Comparison of ENCODE assay signal across 14 mouse cellular contexts in genomic region chr4:12285983-12286382, GRCm38 (mm10).
"Had no signal": no experiment of that assay in that cellular context is flagged by ENCODE, and none has a peak within 500 bp of the region (broad histone marks: within the 10 kb centered on the region; RNA-seq: fewer than 3 reads in every experiment).

No protein-coding gene starts in this region.

- H3K27me3 ChIP-seq: limb, embryonic 15.5 days; liver, embryonic 12.5 days had no signal

- ATAC-seq: intestine, postnatal 0 days; liver, embryonic 12.5 days had no signal

- H3K27ac ChIP-seq: kidney, postnatal 0 days; limb, embryonic 15.5 days; liver, embryonic 12.5 days; stomach, postnatal 0 days had no signal

- H3K36me3 ChIP-seq: limb, embryonic 15.5 days; liver, embryonic 12.5 days had no signal

- H3K4me1 ChIP-seq: limb, embryonic 15.5 days; liver, embryonic 12.5 days had no signal

- H3K9ac ChIP-seq: limb, embryonic 15.5 days; liver, embryonic 12.5 days; lung, embryonic 14.5 days had no signal

- DNase-seq: kidney, adult 8-10 months; kidney, postnatal 36 days; layer of hippocampus, adult 9-11 months; layer of hippocampus, postnatal 36 days; lung, embryonic 14.5 days; lung, postnatal 10 days; lung, postnatal 4 days; thymus, postnatal 4 days had no signal

- H3K4me3 ChIP-seq: limb, embryonic 15.5 days; liver, embryonic 12.5 days; myocyte had no signal

- H3K9me3 ChIP-seq: limb, embryonic 15.5 days; liver, embryonic 12.5 days had no signal

- H3K4me2 ChIP-seq: limb, embryonic 15.5 days; liver, embryonic 12.5 days; lung, embryonic 14.5 days had no signal
